Mouse (Mus musculus): ENCODE results near the gene Gtf2f1.

DNA sequence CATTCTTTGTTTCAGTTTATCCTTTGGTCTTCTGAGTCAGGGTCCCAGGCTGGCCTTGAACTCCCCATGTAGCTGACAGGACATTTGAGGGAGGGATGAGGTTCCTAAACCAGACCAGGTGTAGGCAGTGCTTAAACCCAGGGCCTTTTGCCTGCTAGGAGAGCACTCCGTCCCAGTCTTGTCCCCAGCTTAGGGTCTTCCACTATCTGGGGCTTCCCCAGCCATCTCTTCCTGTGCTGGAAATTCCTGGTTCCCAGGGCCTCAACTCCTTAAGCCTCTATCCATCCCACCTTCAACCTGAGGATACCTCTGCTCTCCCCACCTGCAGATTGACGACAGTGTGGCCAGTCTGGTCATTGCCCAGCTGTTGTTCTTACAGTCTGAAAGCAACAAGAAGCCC is 20.1 kb downstream of the Gtf2f1 start:
- TF ChIP-seq CTCF (IDR thresholded peaks at IDR 0.05; ENCODE audit: low read depth) (no peak), EP300 (IDR thresholded peaks at IDR 0.05; ENCODE audit: low read depth) (no peak)

All from heart, postnatal 0 days (tissue).